Mouse (Mus musculus): ENCODE measurements around the gene Rps12-ps3.

DNA sequence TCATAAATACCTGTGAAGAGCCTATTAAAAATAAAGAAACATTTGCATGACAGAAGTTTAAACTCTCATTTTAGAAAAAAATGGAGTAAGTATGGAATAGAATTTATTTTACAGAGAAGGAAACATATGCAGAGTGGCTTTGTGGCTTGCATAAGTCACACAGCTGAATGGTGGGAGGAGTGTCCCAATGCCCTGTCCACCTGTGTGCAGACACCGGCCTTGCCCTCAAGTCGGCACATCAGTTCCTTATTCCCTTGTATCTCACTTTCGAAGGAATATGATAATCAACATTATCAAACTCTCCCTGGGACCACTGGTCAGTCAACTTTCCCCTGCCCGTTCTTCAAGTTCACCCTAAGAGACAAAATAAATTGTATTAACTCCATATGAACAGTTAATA, 35.8 kb downstream of the Rps12-ps3 start:
- TF ChIP-seq POLR2A (IDR thresholded peaks at IDR 0.05; ENCODE audit: control insufficient read depth, low read depth, low read length) = no peak
- no peak for TF ChIP-seq CTCF (IDR thresholded peaks at IDR 0.05; ENCODE audit: control insufficient read depth, insufficient read depth, insufficient replicate concordance, low read depth, low read length)

Data from testis, adult 2 months (tissue).